Comparison of ENCODE assay signal across 12 mouse cellular contexts in the genomic region with DNA sequence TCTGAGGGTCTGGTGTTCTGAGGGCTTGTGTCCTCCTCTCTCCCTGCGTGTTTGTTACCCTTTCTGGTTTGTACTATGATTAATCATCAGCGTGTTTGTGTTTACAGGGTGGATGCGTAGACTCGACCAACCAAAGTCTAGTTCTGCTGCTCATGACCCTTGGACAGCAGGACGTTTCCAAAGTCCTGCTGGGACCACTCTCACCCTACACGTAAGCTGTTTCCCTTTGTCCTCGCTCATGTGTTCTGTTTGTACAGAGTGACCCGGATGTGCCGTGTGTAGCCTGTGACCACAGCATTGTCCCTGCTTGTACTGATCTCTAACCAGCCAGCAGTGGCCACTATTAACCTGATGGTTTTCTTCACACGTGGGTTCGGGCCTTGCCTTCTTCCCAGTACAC.
"Had no signal": no experiment of that assay in that cellular context is flagged by ENCODE, and none has a peak within 500 bp of the region (broad histone marks: within the 10 kb centered on the region; RNA-seq: fewer than 3 reads in every experiment).

No protein-coding gene starts in this region.

- H3K27ac ChIP-seq: intestine, embryonic 15.5 days; kidney, embryonic 15.5 days; left cerebral cortex, adult 2 months; limb, embryonic 10.5 days; midbrain, embryonic 15.5 days; neural tube, embryonic 12.5 days had no signal

- ATAC-seq: intestine, embryonic 15.5 days; midbrain, embryonic 15.5 days had no signal

- DNase-seq: lung, embryonic 14.5 days; lung, postnatal 10 days; lung, postnatal 4 days; thymus, adult 18-20 months; thymus, postnatal 14 days had no signal

- H3K4me3 ChIP-seq: intestine, embryonic 15.5 days; kidney, embryonic 15.5 days; left cerebral cortex, adult 2 months; limb, embryonic 10.5 days; midbrain, embryonic 15.5 days; neural tube, embryonic 12.5 days had no signal

- H3K4me2 ChIP-seq: intestine, embryonic 15.5 days; kidney, embryonic 15.5 days; lung, embryonic 14.5 days; midbrain, embryonic 11.5 days; midbrain, embryonic 15.5 days; neural tube, embryonic 12.5 days had no signal

- H3K9ac ChIP-seq: intestine, embryonic 15.5 days; kidney, embryonic 15.5 days; lung, embryonic 14.5 days; midbrain, embryonic 15.5 days; neural tube, embryonic 12.5 days had no signal

- H3K9me3 ChIP-seq: intestine, embryonic 15.5 days; kidney, embryonic 15.5 days; limb, embryonic 10.5 days; midbrain, embryonic 15.5 days; neural tube, embryonic 12.5 days had no signal

- H3K27me3 ChIP-seq: intestine, embryonic 15.5 days; kidney, embryonic 15.5 days; midbrain, embryonic 15.5 days; neural tube, embryonic 12.5 days had no signal

- H3K4me1 ChIP-seq: intestine, embryonic 15.5 days; kidney, embryonic 15.5 days; limb, embryonic 10.5 days; midbrain, embryonic 15.5 days; neural tube, embryonic 12.5 days had no signal
